7 mouse cellular contexts compared by ENCODE assay signal in the genomic region with DNA sequence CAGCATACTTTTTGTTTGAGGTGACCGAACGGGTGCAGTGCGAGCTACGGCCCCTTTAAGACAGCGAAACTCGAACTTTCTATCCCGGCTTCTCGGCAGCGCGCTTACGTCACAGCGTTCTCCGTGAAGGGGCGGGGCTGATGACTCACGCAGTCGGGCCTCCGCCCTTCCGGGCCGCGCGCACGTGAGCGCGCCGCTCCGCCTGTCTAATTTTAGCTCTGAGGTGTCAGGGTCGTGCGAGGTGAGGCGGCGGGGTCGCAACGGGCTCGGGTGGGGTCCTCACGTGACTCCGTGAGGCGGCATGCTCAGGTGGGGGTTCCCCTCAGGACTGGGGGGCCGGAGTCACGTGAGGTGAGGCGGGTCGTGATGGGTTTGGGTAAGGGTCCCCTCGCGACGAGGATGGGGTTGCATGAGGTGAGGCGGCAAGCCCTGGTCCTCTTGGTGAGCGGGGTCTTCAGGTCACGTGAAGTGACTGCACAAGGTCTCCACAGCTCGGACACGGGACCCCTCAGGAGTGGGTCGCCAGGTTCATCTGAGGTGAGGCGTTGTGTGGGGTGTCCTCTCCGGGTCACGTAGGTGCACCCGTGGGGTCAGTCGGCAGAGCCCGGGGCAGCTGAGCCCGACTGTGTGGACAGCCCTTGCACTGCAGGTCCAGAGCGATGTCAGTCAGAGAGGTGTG. TPM values are rescaled to one million over a fixed set of nuclear protein-coding genes. Genes with fewer than 3 reads are reported as not detected.
A peak's percentile ranks its signal among the peaks of the same experiment; 100 is the strongest.
DNase-seq lines count a peak whose midpoint lies in the region; ATAC-seq lines count a peak whose summit lies in the region.

No protein-coding gene starts in this region.

- H3K36me3 ChIP-seq in intestine, embryonic 16.5 days (ENCODE audit: control insufficient read depth, insufficient read depth, low read length): no peaks in the 10 kb centered on the region
- no peaks in the 10 kb centered on the region for H3K36me3 ChIP-seq in midbrain, embryonic 11.5 days (ENCODE audit: control insufficient read depth, insufficient read depth, low read length)

- peak overlapping the region; percentile 97 for H3K4me2 ChIP-seq in intestine, embryonic 16.5 days (ENCODE audit: low read depth, low read length)
- H3K4me2 ChIP-seq in midbrain, embryonic 11.5 days: peak overlapping the region; percentile 99

- H3K4me3 ChIP-seq in intestine, embryonic 16.5 days (ENCODE audit: low read length): peak overlapping the region; percentile 62
- H3K4me3 ChIP-seq in midbrain, embryonic 11.5 days (ENCODE audit: low read depth, low read length): peak overlapping the region; percentile 74

- no peaks in the 10 kb centered on the region for H3K27me3 ChIP-seq in intestine, embryonic 16.5 days (replicated peaks; ENCODE audit: control insufficient read depth, insufficient read depth, low read length)
- H3K27me3 ChIP-seq in midbrain, embryonic 11.5 days (ENCODE audit: control insufficient read depth, insufficient read depth, low read length): no peaks in the 10 kb centered on the region

- H3K9ac ChIP-seq in intestine, embryonic 16.5 days (ENCODE audit: low read depth, low read length): peak overlapping the region; percentile 87
- H3K9ac ChIP-seq in midbrain, embryonic 11.5 days (ENCODE audit: low read length): peak overlapping the region; percentile 84

- WGBS in intestine, embryonic 16.5 days: 1% methylated on average over 57 of the region's 57 CpGs
- WGBS in midbrain, embryonic 11.5 days: 1% methylated on average over 57 of the region's 57 CpGs

- H3K27ac ChIP-seq in intestine, embryonic 16.5 days (ENCODE audit: low read length): peak overlapping the region; percentile 73
- no peak overlapping the region; the same call in 1 of the 2 replicates for H3K27ac ChIP-seq in midbrain, embryonic 11.5 days (ENCODE audit: low read depth, low read length)

- H3K9me3 ChIP-seq in intestine, embryonic 16.5 days (ENCODE audit: control insufficient read depth, low read length): no peaks in the 10 kb centered on the region
- H3K9me3 ChIP-seq in midbrain, embryonic 11.5 days (ENCODE audit: control insufficient read depth, low read length): no peaks in the 10 kb centered on the region

- peak; percentile 95 to 96 for DNase-seq in adrenal gland, adult 18-20 months (ENCODE audit: low spot score in 2 of 2)
- DNase-seq in embryo, embryonic 11 days: peak; percentile 96
- DNase-seq in gastrocnemius, postnatal 36 days: peak; percentile 88 to 90
- peak; percentile 89 to 90 for DNase-seq in left cerebral cortex, postnatal 36 days (ENCODE audit: low spot score in 2 of 2)
- DNase-seq in midbrain, embryonic 11.5 days (ENCODE audit: low spot score, missing footprints): peak; percentile 100
- DNase-seq in skeletal muscle tissue, adult 2 months (ENCODE audit: low read depth, low spot score): peak; percentile 95

- H3K4me1 ChIP-seq in intestine, embryonic 16.5 days (ENCODE audit: control insufficient read depth, insufficient read depth, low read length): peaks cover 12% of the 10 kb centered on the region
- H3K4me1 ChIP-seq in midbrain, embryonic 11.5 days (ENCODE audit: control insufficient read depth, insufficient read depth, low read length): peaks cover 10% of the 10 kb centered on the region

- ATAC-seq in intestine, embryonic 16.5 days: peak; percentile 86
- peak; percentile 86 for ATAC-seq in midbrain, embryonic 11.5 days (ENCODE audit: low FRiP score)

- intact Hi-C loops in gastrocnemius, postnatal 36 days (cut with DNase I): loop anchor here (2.0 kb wide), 1 partner anchor 42 kb away; no protein-coding TSS in a partner anchor
- intact Hi-C loops in left cerebral cortex, postnatal 36 days (cut with DNase I): no loop called here

RNA-seq across cellular contexts. Expression of gene Atf3, which starts 6.6 kb away (rescaled TPM):
- 10 to 100 TPM in 1 of 2 experiments, 1 to 10 TPM in 1; 6.0 to 30.7 TPM for total RNA-seq in adrenal gland, adult 18-20 months (2021)
- total RNA-seq in gastrocnemius, postnatal 36 days (2021): 10 to 100 TPM; 11.9 to 18.8 TPM
- polyA plus RNA-seq in intestine, embryonic 16.5 days (2015; fragmentation: Nextera tagmentation; extraction: Ambion mirVana): 4.1 and 5.6 TPM in 2 replicates
- total RNA-seq in left cerebral cortex, postnatal 36 days (2021): 1 to 10 TPM in 1 of 2 experiments, under 1 TPM in 1; 0.68 to 1.2 TPM
- 3.8 and 4.6 TPM in 2 replicates for polyA plus RNA-seq in midbrain, embryonic 11.5 days (2014; fragmentation: Nextera tagmentation; extraction: Ambion mirVana)

RNA-seq across cellular contexts. Expression of gene Fam71a, which starts 59.8 kb away (rescaled TPM):
- total RNA-seq in adrenal gland, adult 18-20 months (2021): not detected
- total RNA-seq in gastrocnemius, postnatal 36 days (2021): not detected
- not detected in 2 replicates for polyA plus RNA-seq in intestine, embryonic 16.5 days (2015; fragmentation: Nextera tagmentation; extraction: Ambion mirVana)
- total RNA-seq in left cerebral cortex, postnatal 36 days (2021): not detected
- polyA plus RNA-seq in midbrain, embryonic 11.5 days (2014; fragmentation: Nextera tagmentation; extraction: Ambion mirVana): not detected in 2 replicates
